Mouse (Mus musculus) lung, adult 2 months (tissue): ENCODE data around the gene Fam160a1. TPM values are rescaled to one million over a fixed set of nuclear protein-coding genes. Genes with fewer than 3 reads are reported as not detected.
A peak's percentile ranks its signal among the peaks of the same experiment; 100 is the strongest.

ENCODE experiments used
- DNase-seq: peaks from one replicate; pipeline ENCODE4 v3.0.0; 2022
- H3K4me1 ChIP-seq: fragments of 200-500 bp; 2 replicates; pipeline ENCODE4 v1.6.1; 2011; ENCODE audit warnings: low read length; ENCODE audit not compliant: control insufficient read depth, insufficient read depth
- H3K4me3 ChIP-seq: fragments of 200-500 bp; replicated peaks from 2 replicates; pipeline ENCODE3; 2011; ENCODE audit warnings: low read depth, mild to moderate bottlenecking, control low read depth, low read length; ENCODE audit errors: extremely low read depth
- CTCF ChIP-seq: fragments of 200-500 bp; IDR thresholded peaks from 2 replicates; pipeline ENCODE4 v1.5.1; 2011; ENCODE audit warnings: mild to moderate bottlenecking, low read length, control low read depth; ENCODE audit not compliant: insufficient read depth
- POLR2A ChIP-seq: fragments of 200-500 bp; IDR thresholded peaks from 2 replicates; pipeline ENCODE4 v1.6.1; 2011; ENCODE audit warnings: low read depth, mild to moderate bottlenecking, control low read depth, low read length, borderline replicate concordance; ENCODE audit errors: extremely low read depth
- WGBS: fragments of 180-500 bp; shearing (Covaris S2); methylation state at CpG from one replicate; pipeline ENCODE4 v1.1.7; 2018; 5-methylcytosine and 5-hydroxymethylcytosine counted together
- polyA plus RNA-seq: library from polyadenylated mRNA; depleted of rRNA; stranded (reverse); fragments of >200 nt; gene quantifications from 2 replicates; pipeline ENCODE4 v1.2.3, GENCODE M21; 2012

Fam160a1 gene
- polyA plus RNA-seq, 1 experiment = 14.0 TPM

- Histone ChIP-seq H3K4me3 (no peak overlapping the region), H3K4me1 (no peaks in the 10 kb centered on the region)
- no peak for DNase-seq
- 73% methylated on average over 1 of the region's 1 CpGs for WGBS
- no peak for TF ChIP-seq CTCF
- no peak for TF ChIP-seq POLR2A
These were observed 14.7 kb upstream of the Fam160a1 start for GRCm38 (mm10) chr3:85831785-85832184.

GRCm38 (mm10) chr3:85829047-85829446 is 12.0 kb upstream of the Fam160a1 start:
- 37% methylated on average over 4 of the region's 4 CpGs for WGBS
- Histone ChIP-seq H3K4me1 (no peaks in the 10 kb centered on the region), H3K4me3 (no peak overlapping the region)
- no peak for TF ChIP-seq CTCF
- TF ChIP-seq POLR2A = no peak
- peak; percentile 35 for DNase-seq

- TF ChIP-seq POLR2A (no peak), CTCF (no peak)
- DNase-seq = no peak
- Histone ChIP-seq H3K4me3 (no peak overlapping the region), H3K4me1 (no peaks in the 10 kb centered on the region)
- 72% methylated on average over 6 of the region's 6 CpGs for WGBS
These were observed 10.7 kb upstream of the Fam160a1 start for GRCm38 (mm10) chr3:85827815-85828214.

GRCm38 (mm10) chr3:85827283-85827682 is 10.2 kb upstream of the Fam160a1 start:
- no peak for DNase-seq

GRCm38 (mm10) chr3:85820839-85821548 is 3.9 kb upstream of the Fam160a1 start:
- no peak for TF ChIP-seq POLR2A
- TF ChIP-seq CTCF = no peak
- Histone ChIP-seq H3K4me3 (no peak overlapping the region), H3K4me1 (no peaks in the 10 kb centered on the region)
- no peak for DNase-seq
- 74% methylated on average over 15 of the region's 15 CpGs for WGBS

More at GRCm38 (mm10) chr3:85827283-85827682, 10.2 kb upstream of the Fam160a1 start:
- Histone ChIP-seq H3K4me3 (no peak overlapping the region), H3K4me1 (no peaks in the 10 kb centered on the region)
- 53% methylated on average over 4 of the region's 4 CpGs for WGBS
- TF ChIP-seq POLR2A (no peak), CTCF (no peak)

- TF ChIP-seq POLR2A (no peak), CTCF (no peak)
- no peak for DNase-seq
- Histone ChIP-seq H3K4me1 (peaks cover 3% of the 10 kb centered on the region; the same call in 1 of the 2 replicates), H3K4me3 (no peak overlapping the region)
- WGBS = 73% methylated on average over 3 of the region's 3 CpGs
These were observed 2.2 kb upstream of the Fam160a1 start for GRCm38 (mm10) chr3:85819319-85819718.

- Histone ChIP-seq H3K4me3 (no peak overlapping the region), H3K4me1 (peaks cover 4% of the 10 kb centered on the region; the same call in 1 of the 2 replicates)
- 46% methylated on average over 7 of the region's 7 CpGs for WGBS
- DNase-seq = peak; percentile 42
- no peak for TF ChIP-seq CTCF
- no peak for TF ChIP-seq POLR2A
These were observed 2.9 kb downstream of the Fam160a1 start for GRCm38 (mm10) chr3:85814241-85814640.

GRCm38 (mm10) chr3:85813101-85814014 is 3.7 kb downstream of the Fam160a1 start:
- 50% methylated on average over 4 of the region's 4 CpGs for WGBS
- TF ChIP-seq CTCF (no peak), POLR2A (no peak)
- Histone ChIP-seq H3K4me3 (no peak overlapping the region), H3K4me1 (peaks cover 4% of the 10 kb centered on the region; the same call in 1 of the 2 replicates)
- no peak for DNase-seq

- no peak for DNase-seq
- Histone ChIP-seq H3K4me1 (peaks cover 4% of the 10 kb centered on the region; the same call in 1 of the 2 replicates), H3K4me3 (no peak overlapping the region)
- TF ChIP-seq POLR2A (no peak), CTCF (no peak)
- 89% methylated on average over 5 of the region's 5 CpGs for WGBS
These were observed 5.1 kb downstream of the Fam160a1 start for GRCm38 (mm10) chr3:85812010-85812409.

GRCm38 (mm10) chr3:85793166-85793565 is 23.9 kb downstream of the Fam160a1 start:
- no peak for TF ChIP-seq CTCF
- TF ChIP-seq POLR2A = no peak
- no peak for DNase-seq
- no peak overlapping the region for H3K4me3 ChIP-seq
- no peaks in the 10 kb centered on the region for H3K4me1 ChIP-seq
- WGBS = 34% methylated on average over 1 of the region's 1 CpGs
